Comparison of ENCODE assay signal across 25 mouse cellular contexts in the genomic region with DNA sequence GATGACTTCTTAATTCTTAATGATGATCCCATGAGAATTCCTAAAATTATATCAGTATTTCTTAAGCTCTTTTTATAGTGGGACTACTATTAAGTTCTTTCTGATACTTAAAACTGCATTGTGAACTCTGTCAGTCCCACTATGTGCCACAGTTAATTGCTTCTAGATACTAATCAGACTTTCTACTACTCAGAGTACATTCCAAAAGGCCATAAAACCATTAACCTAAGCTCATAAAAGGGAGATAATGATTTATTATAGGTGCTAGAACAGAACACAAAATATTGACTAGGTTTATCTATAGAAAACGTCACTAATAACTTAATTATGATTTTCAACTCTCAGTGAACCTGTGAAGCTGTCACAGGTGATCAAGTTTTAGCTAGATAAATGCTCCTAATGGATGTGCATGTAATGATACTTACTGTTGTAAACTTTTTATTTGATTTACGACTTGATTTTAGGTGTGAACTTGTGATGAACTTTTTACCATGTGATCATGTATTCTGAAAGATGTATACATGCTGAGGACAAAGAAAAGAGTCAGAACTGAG. TPM values are rescaled to one million over a fixed set of nuclear protein-coding genes. Genes with fewer than 3 reads are reported as not detected.
"Had no signal": no experiment of that assay in that cellular context is flagged by ENCODE, and none has a peak within 500 bp of the region (broad histone marks: within the 10 kb centered on the region; RNA-seq: fewer than 3 reads in every experiment).

No protein-coding gene starts in this region.

- H3K4me3 ChIP-seq: neural tube, embryonic 13.5 days; neural tube, embryonic 15.5 days; stomach, embryonic 15.5 days had no signal

- H3K27me3 ChIP-seq: neural tube, embryonic 13.5 days; neural tube, embryonic 15.5 days; stomach, embryonic 15.5 days had no signal

- H3K36me3 ChIP-seq: neural tube, embryonic 13.5 days; neural tube, embryonic 15.5 days; stomach, embryonic 15.5 days had no signal

- H3K9ac ChIP-seq: neural tube, embryonic 13.5 days; neural tube, embryonic 15.5 days; stomach, embryonic 15.5 days had no signal

- H3K9me3 ChIP-seq: neural tube, embryonic 13.5 days; neural tube, embryonic 15.5 days; stomach, embryonic 15.5 days had no signal

- H3K4me2 ChIP-seq: neural tube, embryonic 13.5 days; neural tube, embryonic 15.5 days; stomach, embryonic 15.5 days had no signal

- H3K27ac ChIP-seq: neural tube, embryonic 13.5 days; neural tube, embryonic 15.5 days; stomach, embryonic 15.5 days; stomach, postnatal 0 days had no signal

- H3K4me1 ChIP-seq: neural tube, embryonic 13.5 days; neural tube, embryonic 15.5 days; stomach, embryonic 15.5 days had no signal

- DNase-seq: retina, postnatal 1 day; right cerebral cortex, adult 18-20 months; right cerebral cortex, postnatal 14 days; right cerebral cortex, postnatal 25 days; right cerebral cortex, postnatal 4 days; spleen, adult 18-20 months; thymus, adult 18-20 months; thymus, adult 2 months; thymus, postnatal 14 days; thymus, postnatal 25 days; thymus, postnatal 36 days; thymus, postnatal 4 days had no signal

RNA-seq across cellular contexts. Expression of a gene that starts 6.1 kb away (rescaled TPM):
- total RNA-seq: neutrophil, adult 5-6 weeks had no signal
- polyA plus RNA-seq: neural tube, embryonic 13.5 days; neural tube, embryonic 14.5 days; neural tube, embryonic 15.5 days; small intestine, adult 2 months; spleen, adult 2 months; stomach, embryonic 14.5 days; stomach, embryonic 15.5 days; stomach, embryonic 16.5 days; stomach, postnatal 0 days; testis, adult 2 months; thymus, adult 2 months; thymus, postnatal 0 days; urinary bladder, adult 2 months had no signal

RNA-seq across cellular contexts. Expression of a gene that starts 6.6 kb away (rescaled TPM):
- total RNA-seq: neutrophil, adult 5-6 weeks had no signal
- polyA plus RNA-seq: neural tube, embryonic 13.5 days; neural tube, embryonic 14.5 days; neural tube, embryonic 15.5 days; small intestine, adult 2 months; spleen, adult 2 months; stomach, embryonic 14.5 days; stomach, embryonic 15.5 days; stomach, embryonic 16.5 days; stomach, postnatal 0 days; thymus, postnatal 0 days; urinary bladder, adult 2 months had no signal

RNA-seq across cellular contexts. Expression of a gene that starts 27.0 kb away (rescaled TPM):
- polyA plus RNA-seq: neural tube, embryonic 13.5 days; neural tube, embryonic 14.5 days; neural tube, embryonic 15.5 days; small intestine, adult 2 months; spleen, adult 2 months; stomach, embryonic 14.5 days; stomach, embryonic 15.5 days; stomach, embryonic 16.5 days; stomach, postnatal 0 days; testis, adult 2 months; thymus, adult 2 months; urinary bladder, adult 2 months had no signal

RNA-seq across cellular contexts. Expression of a gene that starts 29.3 kb away (rescaled TPM):
- total RNA-seq: neutrophil, adult 5-6 weeks had no signal
- polyA plus RNA-seq: neural tube, embryonic 13.5 days; neural tube, embryonic 14.5 days; neural tube, embryonic 15.5 days; small intestine, adult 2 months; spleen, adult 2 months; stomach, embryonic 14.5 days; stomach, embryonic 15.5 days; stomach, embryonic 16.5 days; stomach, postnatal 0 days; testis, adult 2 months; thymus, adult 2 months; thymus, postnatal 0 days; urinary bladder, adult 2 months had no signal
